26 mouse cellular contexts compared by ENCODE assay signal in the genomic region with DNA sequence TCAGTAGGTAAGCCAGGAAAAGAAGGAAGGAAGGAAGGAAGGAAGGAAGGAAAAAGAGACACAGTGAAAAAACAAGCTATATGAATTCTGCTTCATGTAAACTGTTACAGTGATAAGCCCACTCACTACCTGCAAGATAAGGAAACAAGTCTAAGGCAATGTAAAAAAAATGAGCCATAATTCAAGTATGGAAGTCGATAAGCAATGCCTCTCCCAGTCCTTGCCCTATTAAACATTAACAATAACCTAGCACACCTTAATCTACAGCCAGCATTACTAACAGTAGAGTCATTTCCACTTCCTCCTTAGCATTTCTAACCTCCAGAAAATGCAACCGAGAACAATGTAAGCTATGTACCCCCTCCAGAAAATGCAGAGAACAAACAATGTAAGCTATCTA. TPM values are rescaled to one million over a fixed set of nuclear protein-coding genes. Genes with fewer than 3 reads are reported as not detected.
A peak's percentile ranks its signal among the peaks of the same experiment; 100 is the strongest.
DNase-seq lines count a peak whose midpoint lies in the region; ATAC-seq and TF ChIP-seq lines count a peak whose summit lies in the region.
"Had no signal": no experiment of that assay in that cellular context is flagged by ENCODE, and none has a peak within 500 bp of the region (broad histone marks: within the 10 kb centered on the region; RNA-seq: fewer than 3 reads in every experiment).

No protein-coding gene starts in this region.

- no peak for TF ChIP-seq EP300 in CH12.LX (IDR thresholded peaks at IDR 0.05; ENCODE audit: low read length)

- no peak for TF ChIP-seq CTCF in kidney, adult 2 months (conservative IDR thresholded peaks at IDR 0.05; ENCODE audit: insufficient read depth, insufficient read length, low read depth, low read length)
- TF ChIP-seq CTCF in CH12.LX (conservative IDR thresholded peaks at IDR 0.05 in 1 of 2, IDR thresholded peaks at IDR 0.05 in 1 of 2; ENCODE audit: low read depth in 2 of 2, low read length in 2 of 2) = no peak
- TF ChIP-seq CTCF in midbrain, postnatal 0 days (IDR thresholded peaks at IDR 0.05) = no peak

- in situ Hi-C loops in CH12.LX (cut with MboI; ENCODE audit: low pct_ligation_motif_present, low pct_unique_long_range_greater_than_20kb, low sequenced_read_pairs) = no loop called here

- peaks cover 12% of the 10 kb centered on the region for H3K4me1 ChIP-seq in kidney, adult 2 months (ENCODE audit: control insufficient read depth, insufficient read depth, low read length)
- H3K4me1 ChIP-seq in CH12.LX (ENCODE audit: control insufficient read depth in 1 of 2, insufficient read depth in 2 of 2) = peaks cover 6 to 52% of the 10 kb centered on the region in 2 experiments; a peak in 3 of 4 replicates
- H3K4me1 ChIP-seq in liver, embryonic 12.5 days = peaks cover 49% of the 10 kb centered on the region
- H3K4me1 ChIP-seq in midbrain, postnatal 0 days (ENCODE audit: insufficient read depth, low read length) = no peaks in the 10 kb centered on the region
- H3K4me1 ChIP-seq: limb, embryonic 15.5 days had no signal

- peaks cover 84% of the 10 kb centered on the region for H3K79me2 ChIP-seq in CH12.LX (replicated peaks; ENCODE audit: control insufficient read depth, extremely low read depth, insufficient read depth, poor library complexity, severe bottlenecking)

- H3K36me3 ChIP-seq in kidney, adult 2 months (ENCODE audit: control insufficient read depth, insufficient read depth, low read length) = peaks cover 9% of the 10 kb centered on the region
- peaks cover 62 to 92% of the 10 kb centered on the region in 2 experiments for H3K36me3 ChIP-seq in CH12.LX (replicated peaks in 1 of 2; ENCODE audit: control insufficient read depth in 1 of 2, insufficient read depth in 1 of 2, low read length in 1 of 2)
- H3K36me3 ChIP-seq in liver, embryonic 12.5 days = peaks cover 93% of the 10 kb centered on the region
- peaks cover 23% of the 10 kb centered on the region for H3K36me3 ChIP-seq in midbrain, postnatal 0 days (ENCODE audit: insufficient read depth, low read length)

- no peak overlapping the region for H3K9ac ChIP-seq in CH12.LX (ENCODE audit: insufficient read depth, low read depth)
- no peak overlapping the region for H3K9ac ChIP-seq in liver, embryonic 12.5 days
- no peak overlapping the region for H3K9ac ChIP-seq in midbrain, postnatal 0 days (replicated peaks; ENCODE audit: low read length, poor library complexity, severe bottlenecking)
- H3K9ac ChIP-seq: forebrain, embryonic 13.5 days; heart, embryonic 12.5 days; hindbrain, embryonic 13.5 days; limb, embryonic 15.5 days had no signal

- no peak for TF ChIP-seq RAD21 in CH12.LX (IDR thresholded peaks at IDR 0.05; ENCODE audit: low read depth, low read length)

- no peaks in the 10 kb centered on the region for H3K9me3 ChIP-seq in CH12.LX (replicated peaks; ENCODE audit: low read length)
- H3K9me3 ChIP-seq in liver, embryonic 12.5 days (replicated peaks) = no peaks in the 10 kb centered on the region
- H3K9me3 ChIP-seq in midbrain, postnatal 0 days (ENCODE audit: low read length) = no peaks in the 10 kb centered on the region
- H3K9me3 ChIP-seq: forebrain, embryonic 13.5 days; heart, embryonic 12.5 days; hindbrain, embryonic 13.5 days; limb, embryonic 15.5 days; megakaryocyte, embryonic 14.5 days had no signal

- H3K4me3 ChIP-seq in kidney, adult 2 months (ENCODE audit: insufficient read depth, low read depth, low read length) = no peak overlapping the region
- no peak overlapping the region for H3K4me3 ChIP-seq in CH12.LX (replicated peaks in 1 of 3; ENCODE audit: low read depth in 2 of 3, low read length in 2 of 3, poor library complexity in 1 of 3)
- H3K4me3 ChIP-seq in liver, embryonic 12.5 days = no peak overlapping the region
- no peak overlapping the region for H3K4me3 ChIP-seq in midbrain, postnatal 0 days (ENCODE audit: low read depth, low read length)
- H3K4me3 ChIP-seq: forebrain, embryonic 13.5 days; heart, embryonic 12.5 days; hindbrain, embryonic 13.5 days; layer of hippocampus, adult 2 months; limb, embryonic 15.5 days; megakaryocyte, embryonic 14.5 days had no signal

- no peak for DNase-seq in kidney, adult 2 months
- DNase-seq in kidney, adult 9 months = no peak
- DNase-seq in CH12.LX (ENCODE audit: extremely low read depth) = no peak
- DNase-seq in midbrain, postnatal 0 days (ENCODE audit: low spot score) = no peak
- DNase-seq in heart, postnatal 36 days = no peak
- no peak for DNase-seq in left cerebral cortex, adult 11 months (ENCODE audit: low spot score)
- DNase-seq: adrenal gland, postnatal 14 days; cerebellum, adult 11-12 months; heart, postnatal 14 days; kidney, adult 18-20 months; layer of hippocampus, postnatal 36 days; lung, postnatal 14 days; thymus, postnatal 25 days had no signal

- ATAC-seq in liver, embryonic 12.5 days = peak; percentile 61; the same call in 1 of the 2 replicates
- ATAC-seq in megakaryocyte-erythroid progenitor cell, adult 5-6 weeks (replicated peaks; ENCODE audit: low FRiP score, low TSS enrichment, poor library complexity, severe bottlenecking) = peak; percentile 50
- ATAC-seq in midbrain, postnatal 0 days (ENCODE audit: low FRiP score) = no peak
- ATAC-seq: activated CD4-positive, CD25-positive, alpha-beta regulatory T cell, adult 4 months; forebrain, embryonic 13.5 days; midbrain, embryonic 16.5 days had no signal

- no peaks in the 10 kb centered on the region for H3K27me3 ChIP-seq in kidney, adult 2 months (replicated peaks; ENCODE audit: control insufficient read depth, insufficient read depth, low read length)
- H3K27me3 ChIP-seq in CH12.LX (replicated peaks) = no peaks in the 10 kb centered on the region
- no peaks in the 10 kb centered on the region for H3K27me3 ChIP-seq in liver, embryonic 12.5 days (replicated peaks)
- H3K27me3 ChIP-seq in midbrain, postnatal 0 days (ENCODE audit: insufficient read depth, low read length) = no peaks in the 10 kb centered on the region
- H3K27me3 ChIP-seq: forebrain, embryonic 13.5 days; heart, embryonic 12.5 days; hindbrain, embryonic 13.5 days; limb, embryonic 15.5 days; megakaryocyte, embryonic 14.5 days had no signal

- WGBS in kidney, adult 2 months = 17% methylated on average over 2 of the region's 2 CpGs
- 32% methylated on average over 2 of the region's 2 CpGs for WGBS in liver, embryonic 12.5 days (ENCODE audit: insufficient replicate concordance)
- 85% methylated on average over 2 of the region's 2 CpGs for WGBS in midbrain, postnatal 0 days

- intact Hi-C loops in heart, postnatal 36 days (cut with DNase I) = no loop called here

- no peak overlapping the region for H3K4me2 ChIP-seq in CH12.LX (ENCODE audit: insufficient read depth, low read depth, poor library complexity, severe bottlenecking)
- peak overlapping the region; percentile 41 for H3K4me2 ChIP-seq in liver, embryonic 12.5 days
- no peak overlapping the region for H3K4me2 ChIP-seq in midbrain, postnatal 0 days (ENCODE audit: low read depth, low read length, poor library complexity, severe bottlenecking)
- H3K4me2 ChIP-seq: forebrain, embryonic 13.5 days; heart, embryonic 12.5 days; hindbrain, embryonic 13.5 days; limb, embryonic 15.5 days had no signal

- dilution Hi-C loops in CH12.LX (cut with MboI; ENCODE audit: extremely low pct_ligation_motif_present, extremely low pct_unique_long_range_greater_than_20kb, low sequenced_read_pairs) = no loop called here

- peak overlapping the region; percentile 31; the same call in 1 of the 2 replicates for H3K27ac ChIP-seq in kidney, adult 2 months (ENCODE audit: insufficient read depth, low read depth, low read length)
- H3K27ac ChIP-seq in CH12.LX (ENCODE audit: insufficient read depth, low read depth) = no peak overlapping the region
- peak overlapping the region; percentile 58 for H3K27ac ChIP-seq in liver, embryonic 12.5 days
- no peak overlapping the region for H3K27ac ChIP-seq in midbrain, postnatal 0 days (ENCODE audit: low read depth, low read length)
- H3K27ac ChIP-seq: forebrain, embryonic 13.5 days; hindbrain, embryonic 13.5 days; layer of hippocampus, adult 2 months; limb, embryonic 15.5 days had no signal

- no peak for TF ChIP-seq POLR2A in kidney, adult 2 months (IDR thresholded peaks at IDR 0.05; ENCODE audit: low read depth, low read length)
- no peak for TF ChIP-seq POLR2A in CH12.LX (IDR thresholded peaks at IDR 0.05; ENCODE audit: low read depth, low read length)

RNA-seq across cellular contexts. Expression of gene Ybx1, which starts 9.1 kb away (rescaled TPM):
- 202 and 242 TPM in 2 replicates for polyA plus RNA-seq in kidney, adult 2 months (2012; rRNA removed)
- total RNA-seq in CH12.LX (2012; rRNA removed) (724 and 865 TPM in 2 replicates), CH12.LX (2014; rRNA removed) (901 and 989 TPM in 2 replicates)
- 2,139 and 2,246 TPM in 2 replicates for polyA plus RNA-seq in CH12.LX (2012; ENCODE audit: insufficient read length, low read depth)
- polyA plus RNA-seq in liver, embryonic 12.5 days (2016; fragmentation: Nextera tagmentation; extraction: Ambion mirVana) = 699 and 700 TPM in 2 replicates
- 1,098 and 1,257 TPM in 2 replicates for total RNA-seq in megakaryocyte-erythroid progenitor cell, adult 5-6 weeks (2014; fragmentation: Nextera tagmentation)
- total RNA-seq in megakaryocyte-erythroid progenitor cell, adult 5-6 weeks (2017) = 1,610 and 1,654 TPM in 2 replicates
- 678 and 724 TPM in 2 replicates for total RNA-seq in midbrain, postnatal 0 days (2014; rRNA removed)
- 971 and 1,006 TPM in 2 replicates for polyA plus RNA-seq in midbrain, postnatal 0 days (2015; fragmentation: Nextera tagmentation; extraction: Ambion mirVana)
- 100 to 1,000 TPM; 786 to 814 TPM for total RNA-seq in heart, postnatal 36 days (2021)

RNA-seq across cellular contexts. Expression of gene Cldn19, which starts 30.1 kb away (rescaled TPM):
- polyA plus RNA-seq in kidney, adult 2 months (2012; rRNA removed) = 83.6 and 95.0 TPM in 2 replicates
- total RNA-seq in CH12.LX (2012; rRNA removed) (not detected in 2 replicates), CH12.LX (2014; rRNA removed) (not detected in 2 replicates)
- polyA plus RNA-seq in CH12.LX (2012; ENCODE audit: insufficient read length, low read depth) = 0.08 and 0.09 TPM in 2 replicates
- not detected in 2 replicates for polyA plus RNA-seq in liver, embryonic 12.5 days (2016; fragmentation: Nextera tagmentation; extraction: Ambion mirVana)
- not detected in 2 replicates for total RNA-seq in megakaryocyte-erythroid progenitor cell, adult 5-6 weeks (2014; fragmentation: Nextera tagmentation)
- total RNA-seq in megakaryocyte-erythroid progenitor cell, adult 5-6 weeks (2017) = not detected in 2 replicates
- 2.7 and 4.5 TPM in 2 replicates for total RNA-seq in midbrain, postnatal 0 days (2014; rRNA removed)
- 0.75 and 0.77 TPM in 2 replicates for polyA plus RNA-seq in midbrain, postnatal 0 days (2015; fragmentation: Nextera tagmentation; extraction: Ambion mirVana)
- not detected for total RNA-seq in heart, postnatal 36 days (2021)
- total RNA-seq: granulocyte monocyte progenitor cell, adult 5-6 weeks; neutrophil, adult 5-6 weeks had no signal
- polyA plus RNA-seq: activated CD4-positive, CD25-positive, alpha-beta regulatory T cell, adult 4 months; embryonic facial prominence, embryonic 11.5 days; heart, embryonic 12.5 days had no signal

RNA-seq across cellular contexts. Expression of gene Ppih, which starts 35.0 kb away (rescaled TPM):
- 7.1 and 11.2 TPM in 2 replicates for polyA plus RNA-seq in kidney, adult 2 months (2012; rRNA removed)
- 125 and 175 TPM in 2 replicates for total RNA-seq in CH12.LX (2012; rRNA removed)
- total RNA-seq in CH12.LX (2014; rRNA removed) = 179 and 195 TPM in 2 replicates
- polyA plus RNA-seq in CH12.LX (2012; ENCODE audit: insufficient read length, low read depth) = 132 and 158 TPM in 2 replicates
- 88.1 and 93.4 TPM in 2 replicates for polyA plus RNA-seq in liver, embryonic 12.5 days (2016; fragmentation: Nextera tagmentation; extraction: Ambion mirVana)
- total RNA-seq in megakaryocyte-erythroid progenitor cell, adult 5-6 weeks (2014; fragmentation: Nextera tagmentation) = 158 and 164 TPM in 2 replicates
- 164 and 168 TPM in 2 replicates for total RNA-seq in megakaryocyte-erythroid progenitor cell, adult 5-6 weeks (2017)
- 22.8 and 30.3 TPM in 2 replicates for total RNA-seq in midbrain, postnatal 0 days (2014; rRNA removed)
- polyA plus RNA-seq in midbrain, postnatal 0 days (2015; fragmentation: Nextera tagmentation; extraction: Ambion mirVana) = 42.7 and 44.3 TPM in 2 replicates
- total RNA-seq in heart, postnatal 36 days (2021) = 10 to 100 TPM in 1 of 2 experiments, 1 to 10 TPM in 1; 9.4 to 12.2 TPM

RNA-seq across cellular contexts. Expression of gene P3h1, which starts 52.6 kb away (rescaled TPM):
- polyA plus RNA-seq in kidney, adult 2 months (2012; rRNA removed) = 16.0 and 18.0 TPM in 2 replicates
- total RNA-seq in CH12.LX (2012; rRNA removed) = 11.3 and 14.8 TPM in 2 replicates
- 27.1 and 29.2 TPM in 2 replicates for total RNA-seq in CH12.LX (2014; rRNA removed)
- 31.6 and 32.0 TPM in 2 replicates for polyA plus RNA-seq in CH12.LX (2012; ENCODE audit: insufficient read length, low read depth)
- polyA plus RNA-seq in liver, embryonic 12.5 days (2016; fragmentation: Nextera tagmentation; extraction: Ambion mirVana) = 9.7 and 11.4 TPM in 2 replicates
- 9.5 and 14.0 TPM in 2 replicates for total RNA-seq in megakaryocyte-erythroid progenitor cell, adult 5-6 weeks (2014; fragmentation: Nextera tagmentation)
- 11.0 and 12.8 TPM in 2 replicates for total RNA-seq in megakaryocyte-erythroid progenitor cell, adult 5-6 weeks (2017)
- total RNA-seq in midbrain, postnatal 0 days (2014; rRNA removed) = 14.9 and 15.0 TPM in 2 replicates
- 9.8 and 10.2 TPM in 2 replicates for polyA plus RNA-seq in midbrain, postnatal 0 days (2015; fragmentation: Nextera tagmentation; extraction: Ambion mirVana)
- total RNA-seq in heart, postnatal 36 days (2021) = 10 to 100 TPM; 13.3 to 15.1 TPM

RNA-seq across cellular contexts. Expression of gene AU022252, which starts 52.8 kb away (rescaled TPM):
- polyA plus RNA-seq in kidney, adult 2 months (2012; rRNA removed) = 9.9 and 11.8 TPM in 2 replicates
- total RNA-seq in CH12.LX (2012; rRNA removed) = 7.5 and 8.7 TPM in 2 replicates
- 12.7 and 13.5 TPM in 2 replicates for total RNA-seq in CH12.LX (2014; rRNA removed)
- polyA plus RNA-seq in CH12.LX (2012; ENCODE audit: insufficient read length, low read depth) = 15.4 and 18.8 TPM in 2 replicates
- 18.1 and 19.6 TPM in 2 replicates for polyA plus RNA-seq in liver, embryonic 12.5 days (2016; fragmentation: Nextera tagmentation; extraction: Ambion mirVana)
- 9.7 and 17.1 TPM in 2 replicates for total RNA-seq in megakaryocyte-erythroid progenitor cell, adult 5-6 weeks (2014; fragmentation: Nextera tagmentation)
- 6.2 and 18.2 TPM in 2 replicates for total RNA-seq in megakaryocyte-erythroid progenitor cell, adult 5-6 weeks (2017)
- total RNA-seq in midbrain, postnatal 0 days (2014; rRNA removed) = 13.6 and 30.0 TPM in 2 replicates
- 20.1 and 22.1 TPM in 2 replicates for polyA plus RNA-seq in midbrain, postnatal 0 days (2015; fragmentation: Nextera tagmentation; extraction: Ambion mirVana)
- 10 to 100 TPM; 22.2 to 24.5 TPM for total RNA-seq in heart, postnatal 36 days (2021)

Comparison
In these comparisons a context has a peak if more than half of its experiments do, and no peak if none do; other contexts are left out.
1. H3K27ac ChIP-seq: peak in kidney, adult 2 months (single experiment) and liver, embryonic 12.5 days (single experiment); none in CH12.LX (single experiment) and midbrain, postnatal 0 days (single experiment).